Mouse (Mus musculus) heart, postnatal 25 days (tissue): ENCODE results near the gene Olfr924. TPM values are rescaled to one million over a fixed set of nuclear protein-coding genes. Genes with fewer than 3 reads are reported as not detected.
"Not testable (repeated sequence)": the region's sequence is repeated elsewhere in the genome, so short reads cannot be mapped to it uniquely, and the experiment has no call there.

Experiments
- DNase-seq: peaks from one replicate; pipeline ENCODE4 v3.0.0; 2022; ENCODE audit warnings: low spot score
- intact Hi-C: fragments of 180-260 bp; cut with DNase I; formaldehyde crosslinking; loops from one replicate; pipeline ENCODE4 v1.15.1; 2025
- total RNA-seq, 2 experiments: library from RNA; stranded (reverse); gene quantifications; 2 replicates each; pipeline ENCODE4 v1.2.3; 2021

Olfr924 gene
- total RNA-seq, result not detected

GRCm38 (mm10) chr9:38844149-38844548 is at the start of gene Olfr924:
Olfr924 (plus strand) TSS chr9:38844449.
- intact Hi-C loops, result no loop called here

DNA sequence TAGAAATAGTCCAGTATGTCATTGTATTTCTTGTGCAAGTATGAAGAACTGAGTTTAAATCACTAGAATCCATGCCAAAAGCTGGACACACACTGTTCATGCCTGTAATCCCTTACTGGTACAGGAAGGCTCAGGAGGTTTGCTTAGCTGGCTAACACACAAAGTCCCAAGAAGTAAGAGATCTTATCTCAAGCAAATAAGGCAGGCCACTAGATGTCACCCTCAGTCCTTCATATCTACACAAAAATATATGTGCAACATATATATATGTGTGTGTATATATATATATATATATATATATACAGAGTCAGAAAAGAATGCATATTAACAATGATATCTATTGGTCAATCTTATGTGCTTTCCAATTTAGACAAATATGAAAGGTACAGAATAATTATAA is 38.6 kb upstream of the Olfr924 start:
- no peak for DNase-seq
- intact Hi-C loops, result no loop called here

More at GRCm38 (mm10) chr9:38844149-38844548, at the start of gene Olfr924:
- DNase-seq, result no peak

GRCm38 (mm10) chr9:38814314-38814713 is 29.9 kb upstream of the Olfr924 start, which contains the start of gene Olfr922:
Olfr922 (plus strand) TSS chr9:38814614.
- no peak for DNase-seq
- intact Hi-C loops, result no loop called here

DNA sequence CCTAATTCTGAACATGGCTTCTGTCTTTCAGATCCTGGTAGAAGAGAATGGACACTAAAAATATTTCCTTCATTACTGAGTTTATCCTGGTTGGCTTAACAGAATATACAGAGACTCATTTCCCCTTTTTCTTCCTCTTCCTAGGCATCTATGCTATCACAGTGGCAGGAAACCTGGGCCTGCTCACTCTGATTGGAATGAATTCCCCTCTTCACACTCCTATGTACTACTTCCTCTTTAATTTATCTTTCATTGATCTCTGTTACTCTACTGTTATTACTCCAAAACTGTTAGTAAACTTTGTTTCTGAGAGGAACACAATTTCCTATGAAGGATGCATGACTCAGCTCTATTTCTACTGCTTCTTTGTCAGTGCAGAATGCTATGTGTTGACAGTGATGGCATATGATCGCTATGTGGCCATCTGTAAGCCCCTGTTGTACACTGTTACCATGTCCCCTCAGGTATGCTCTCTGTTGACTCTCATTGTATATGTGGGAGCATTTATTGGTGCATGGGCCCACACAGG is 28.7 kb upstream of the Olfr924 start:
- intact Hi-C loops, result no loop called here
- no peak for DNase-seq

DNA sequence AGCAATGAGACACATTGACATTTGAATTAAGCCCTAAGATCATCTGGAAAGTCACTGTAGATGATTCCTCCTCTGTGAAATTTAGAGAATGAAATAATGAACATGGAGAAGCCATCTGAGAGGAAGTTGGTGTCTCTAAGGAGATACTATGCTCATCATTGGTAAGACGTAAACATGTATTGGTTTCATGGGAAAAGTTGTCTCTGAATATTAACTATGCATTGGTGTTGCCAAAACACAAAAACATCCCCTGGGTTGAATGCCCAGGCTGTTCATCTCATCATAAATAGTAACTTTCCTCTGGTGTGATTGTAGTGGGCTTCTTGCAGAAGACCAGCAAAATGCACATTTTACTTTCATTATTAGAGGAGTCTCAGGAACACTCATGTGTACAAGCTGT is 18.0 kb upstream of the Olfr924 start, which contains the start of gene Olfr923:
Gene Olfr923, plus strand, starts transcription at position 301 of the 400 bp plus-strand sequence.
- DNase-seq, result no peak
- intact Hi-C loops, result no loop called here

GRCm38 (mm10) chr9:38833027-38833426 is 11.2 kb upstream of the Olfr924 start:
- intact Hi-C loops, result no loop called here
- no peak for DNase-seq

DNA sequence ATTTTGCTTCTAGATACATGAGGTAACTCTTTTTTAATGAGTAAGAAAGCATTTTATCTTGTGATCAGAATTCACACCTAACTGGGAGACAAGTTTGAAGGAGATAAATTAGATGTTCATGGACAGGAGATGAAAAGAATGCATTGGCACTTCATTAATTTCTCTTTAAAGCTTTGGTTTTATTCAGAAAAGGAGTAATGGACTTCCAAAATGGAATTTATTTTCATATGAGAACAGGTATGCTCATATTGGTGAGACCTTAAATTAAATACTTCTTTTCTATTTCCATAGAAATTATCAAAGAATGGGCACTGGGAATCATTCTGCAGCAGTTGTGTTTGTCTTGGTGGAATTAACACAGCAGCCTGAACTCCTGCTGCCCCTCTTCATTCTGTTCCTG is 10.5 kb downstream of the Olfr924 start, which contains the start of gene Olfr26:
Gene Olfr26, plus strand, starts transcription at position 301 of the 400 bp plus-strand sequence.
- intact Hi-C loops, result no loop called here
- no peak for DNase-seq

GRCm38 (mm10) chr9:38874880-38875279 is 30.6 kb downstream of the Olfr924 start:
- intact Hi-C loops, DNase-seq: not testable (repeated sequence)

GRCm38 (mm10) chr9:38876826-38877225 is 32.6 kb downstream of the Olfr924 start, which contains the start of gene Olfr926:
Olfr926 (plus strand) TSS chr9:38877126.
- no peak for DNase-seq
- intact Hi-C loops, result no loop called here

Other genes with a start within 250 kb of the Olfr924 start
- gene Olfr914, start 239.3 kb upstream of the Olfr924 start, total RNA-seq, result not detected
- not detected for gene Olfr916, start 184.6 kb upstream of the Olfr924 start, total RNA-seq
- not detected for gene Olfr917, start 178.6 kb upstream of the Olfr924 start, total RNA-seq
- gene Olfr918, start 169.8 kb upstream of the Olfr924 start, total RNA-seq, result not detected
- not detected for gene Olfr919, start 140.8 kb upstream of the Olfr924 start, total RNA-seq
- gene Vwa5a, start 126.2 kb upstream of the Olfr924 start, total RNA-seq, result 10 to 100 TPM; 28.7 to 33.5 TPM
- gene Olfr920, start 92.2 kb upstream of the Olfr924 start, total RNA-seq, result under 1 TPM; 0.06 to 0.08 TPM
- not detected for gene Olfr921, start 71.4 kb upstream of the Olfr924 start, total RNA-seq
- gene Olfr922, start 29.8 kb upstream of the Olfr924 start, total RNA-seq, result not detected
- not detected for gene Olfr923, start 17.9 kb upstream of the Olfr924 start, total RNA-seq
- gene Olfr26, start 10.6 kb downstream of the Olfr924 start, total RNA-seq, result not detected
- not detected for gene Olfr926, start 32.7 kb downstream of the Olfr924 start, total RNA-seq
- gene Olfr930, start 85.4 kb downstream of the Olfr924 start, total RNA-seq, result not detected
- not detected for gene Olfr933, start 127.9 kb downstream of the Olfr924 start, total RNA-seq
- not detected for gene Olfr934, start 143.9 kb downstream of the Olfr924 start, total RNA-seq
- not detected for gene Olfr935, start 155.2 kb downstream of the Olfr924 start, total RNA-seq
- not detected for gene Olfr146, start 178.9 kb downstream of the Olfr924 start, total RNA-seq
- not detected for gene Olfr937, start 220.5 kb downstream of the Olfr924 start, total RNA-seq
- gene Olfr938, start 234.4 kb downstream of the Olfr924 start, total RNA-seq, result not detected